Mouse (Mus musculus): ENCODE measurements around the gene Fbxl18.

- TF ChIP-seq CTCF (IDR thresholded peaks at IDR 0.05; ENCODE audit: borderline replicate concordance, extremely low read depth, insufficient read depth, insufficient read length) = no peak
- no peak for TF ChIP-seq POLR2A (IDR thresholded peaks at IDR 0.05; ENCODE audit: borderline replicate concordance, extremely low read depth, insufficient read depth, insufficient read length, poor library complexity, severe bottlenecking)
Measured at GRCm38 (mm10) chr5:142822286-142823095, 72.7 kb downstream of the Fbxl18 start.
